Mouse (Mus musculus): ENCODE measurements around the gene Copz1.

DNA sequence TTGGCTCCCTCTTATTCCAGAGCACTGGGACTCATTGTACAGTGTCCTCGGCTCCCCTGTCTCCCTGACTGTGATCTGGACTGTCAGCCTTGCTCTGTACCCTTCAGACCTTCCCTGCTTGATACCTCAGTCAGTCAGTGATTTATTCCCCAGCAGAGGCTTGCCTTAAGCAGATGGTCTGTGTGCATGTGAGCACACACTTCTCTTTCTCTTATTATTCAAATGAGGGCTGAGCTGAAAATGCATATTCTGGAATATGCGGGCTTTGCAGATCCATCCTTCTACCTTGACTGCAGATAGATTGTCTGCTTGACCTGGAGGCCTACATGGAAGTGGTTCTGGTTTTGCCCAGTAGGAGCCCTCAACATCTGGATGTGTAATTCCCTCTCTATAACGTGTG lies 25.5 kb downstream of the Copz1 start:
- TF ChIP-seq POLR2A (IDR thresholded peaks at IDR 0.05; ENCODE audit: low read depth, low read length): no peak
- no peak for TF ChIP-seq CTCF (IDR thresholded peaks at IDR 0.05; ENCODE audit: borderline replicate concordance, insufficient read depth, low read length)

Data from embryonic fibroblast, embryonic 13.5 days (primary cell).